Mouse (Mus musculus) testis, adult 2 months (tissue): ENCODE data around the gene S100a16.

Experiments used
- CTCF ChIP-seq: fragments of 200-500 bp; IDR thresholded peaks from 2 replicates; pipeline ENCODE4 v1.5.1; 2012; ENCODE audit warnings: low read depth, mild to moderate bottlenecking, inconsistent platforms, low read length, moderate library complexity; ENCODE audit not compliant: control insufficient read depth, insufficient read depth, insufficient replicate concordance
- POLR2A ChIP-seq: fragments of 200-500 bp; IDR thresholded peaks from 2 replicates; pipeline ENCODE4 v1.6.1; 2012; ENCODE audit warnings: low read depth, mild to moderate bottlenecking, inconsistent platforms, low read length, moderate library complexity; ENCODE audit not compliant: control insufficient read depth

DNA sequence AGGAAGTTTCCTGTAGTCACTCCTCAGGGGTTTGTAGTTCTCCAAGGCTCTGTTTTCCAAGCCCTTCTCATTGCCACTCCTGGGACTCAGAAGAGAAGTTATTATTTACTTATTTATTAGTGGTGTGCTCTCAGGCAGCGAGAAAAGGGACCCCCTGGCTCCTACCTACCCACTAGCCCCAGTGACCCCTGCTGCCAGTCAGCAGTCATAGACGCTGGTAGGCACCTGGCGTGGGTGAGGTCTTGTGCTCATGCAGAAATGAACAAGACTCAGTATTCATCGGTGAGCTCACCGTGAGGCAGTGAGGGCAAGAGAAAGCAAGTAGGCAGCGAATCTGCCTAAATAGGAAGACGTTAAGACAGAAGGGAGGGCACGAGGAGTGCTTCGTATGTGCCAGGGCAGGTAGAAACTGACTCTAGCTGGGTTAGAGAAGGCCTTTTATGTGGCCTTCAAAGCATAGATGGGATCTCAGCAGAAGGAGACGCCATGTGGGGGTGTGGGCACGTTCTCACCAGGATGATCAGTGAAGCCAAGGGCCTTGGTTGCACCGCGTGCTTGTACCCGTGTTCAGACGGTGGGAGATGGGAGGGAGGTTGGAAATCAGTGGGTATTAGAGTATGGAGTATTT, 49.1 kb downstream of the S100a16 start:
- no peak for TF ChIP-seq POLR2A
- TF ChIP-seq CTCF = no peak
